Mouse (Mus musculus) hindbrain, embryonic 13.5 days (tissue): ENCODE measurements around the gene Copz1. TPM values are rescaled to one million over a fixed set of nuclear protein-coding genes. Genes with fewer than 3 reads are reported as not detected.

ENCODE experiments used
- microRNA counts: library from miRNA; unstranded; fragments of <30 nt; microRNA quantifications from one replicate; lab custom pipeline; 2016
- microRNA-seq: library from miRNA; unstranded; fragments of <30 nt; microRNA quantifications from one replicate; pipeline ENCODE4, GENCODE M21; 2016
- polyA plus RNA-seq: library from polyadenylated mRNA; unstranded; fragments of >200 nt; fragmentation: Nextera tagmentation; extraction: Ambion mirVana; gene quantifications from 2 replicates; pipeline ENCODE4 v1.2.1, GENCODE M21; 2015

Copz1 gene
- polyA plus RNA-seq, 1 experiment from 2014 or later, result 222 TPM

MicroRNAs within 50 kb of the gene (microRNA counts, 519-probe panel; counts per million panel counts)
- 4,282 counts per million, percentile 71 among the panel's probes with 10 or more counts for microRNA mmu-miR-148b (lab: Ali Mortazavi, UCI)

Small RNAs within 50 kb of the gene (microRNA-seq; reads per million reads assigned to microRNA genes)
- gene Mir148b, result 172 reads per million, percentile 57 among the genes with 10 or more reads in this experiment

Other genes starting within 250 kb of the Copz1 start
- gene Smug1, start 105.6 kb upstream of the Copz1 start, polyA plus RNA-seq, result 40.7 and 41.2 TPM in 2 replicates
- gene Cbx5, start 32.9 kb upstream of the Copz1 start, polyA plus RNA-seq, result 143 and 144 TPM in 2 replicates
- 901 and 926 TPM in 2 replicates for gene Hnrnpa1, start 32.3 kb upstream of the Copz1 start, polyA plus RNA-seq
- 1.1 and 1.4 TPM in 2 replicates for gene Nfe2, start 14.3 kb upstream of the Copz1 start, polyA plus RNA-seq
- 0.23 and 0.34 TPM in 2 replicates for gene Gpr84, start 37.9 kb downstream of the Copz1 start, polyA plus RNA-seq
- 18.6 and 19.9 TPM in 2 replicates for gene Zfp385a, start 67.4 kb downstream of the Copz1 start, polyA plus RNA-seq
- 8.6 and 8.9 TPM in 2 replicates for gene Itga5, start 94.0 kb downstream of the Copz1 start, polyA plus RNA-seq
- gene Gtsf1, start 157.8 kb downstream of the Copz1 start, polyA plus RNA-seq, result not detected in 2 replicates
- not detected in 2 replicates for gene Gtsf2, start 175.8 kb downstream of the Copz1 start, polyA plus RNA-seq
- 1.7 and 2.3 TPM in 2 replicates for gene Nckap1l, start 181.1 kb downstream of the Copz1 start, polyA plus RNA-seq
- 81.6 and 84.0 TPM in 2 replicates for gene Pde1b, start 230.3 kb downstream of the Copz1 start, polyA plus RNA-seq